Mouse (Mus musculus): ENCODE measurements around the gene Lrrc9. TPM values are rescaled to one million over a fixed set of nuclear protein-coding genes. Genes with fewer than 3 reads are reported as not detected.

The Lrrc9 gene
- polyA plus RNA-seq, 1 experiment from 2014 or later = 0.05 TPM

DNA sequence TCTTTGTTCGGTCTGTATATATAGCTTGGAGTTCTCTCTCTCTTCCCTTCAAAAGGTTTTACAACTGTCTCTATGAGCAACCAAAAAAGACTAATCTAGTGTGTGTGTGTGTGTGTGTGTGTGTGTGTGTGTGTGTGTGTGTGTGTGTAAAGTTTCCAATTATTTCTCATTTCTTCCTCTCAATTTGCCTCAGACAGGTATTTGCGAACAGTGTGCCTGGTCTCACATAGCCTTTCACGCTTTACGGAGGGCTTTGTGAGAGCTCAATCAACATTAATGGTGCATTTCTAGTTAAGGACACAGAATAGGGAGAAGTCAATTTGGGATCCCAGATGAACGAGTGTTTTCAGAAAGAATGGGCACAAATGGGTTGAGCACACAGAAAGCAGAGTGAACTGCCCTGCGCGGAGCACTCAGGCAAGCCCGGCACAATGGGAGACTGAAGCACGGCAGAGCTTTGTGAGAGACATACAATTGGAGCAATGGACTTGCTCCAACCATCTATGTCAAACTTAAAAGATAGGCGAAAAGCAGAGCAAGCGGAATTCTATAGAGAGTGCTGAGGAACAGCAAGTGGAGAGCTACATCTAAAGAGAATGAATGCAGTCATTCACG lies 76.6 kb downstream of the Lrrc9 start:
- TF ChIP-seq CTCF (IDR thresholded peaks at IDR 0.05; ENCODE audit: low read depth) = no peak

DNA sequence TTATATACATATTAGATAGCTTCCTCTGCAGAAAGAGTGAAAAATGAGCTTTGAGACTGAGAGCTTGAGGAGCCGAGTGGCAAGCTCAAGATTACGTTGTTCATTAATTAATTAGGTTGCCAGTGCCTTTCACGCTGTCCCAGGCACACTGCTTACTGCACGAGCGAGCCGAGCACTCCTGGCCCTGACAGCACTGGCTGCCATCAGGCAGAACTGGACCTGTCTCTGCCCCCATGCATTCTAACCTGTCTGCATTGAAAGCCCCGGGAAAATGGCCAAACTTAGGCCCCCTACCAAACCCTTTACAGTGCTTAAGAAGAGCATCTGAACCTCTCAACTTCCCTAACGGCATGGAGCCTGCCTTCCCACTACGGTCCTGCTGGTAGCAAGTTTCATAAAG lies 77.7 kb downstream of the Lrrc9 start:
- ATAC-seq = no peak
- Histone ChIP-seq H3K4me1 (replicated peaks; ENCODE audit: control insufficient read depth, insufficient read depth, low read length) (no peaks in the 10 kb centered on the region; the same call in 1 of the 2 replicates), H3K9ac (ENCODE audit: low read depth, low read length) (no peak overlapping the region), H3K27ac (ENCODE audit: low read depth, low read length) (no peak overlapping the region), H3K27me3 (replicated peaks; ENCODE audit: control insufficient read depth, insufficient read depth, low read length) (no peaks in the 10 kb centered on the region), H3K9me3 (ENCODE audit: control insufficient read depth) (no peaks in the 10 kb centered on the region), H3K4me2 (replicated peaks; ENCODE audit: low read depth) (no peak overlapping the region), H3K4me3 (ENCODE audit: low read depth, low read length) (no peak overlapping the region), H3K36me3 (ENCODE audit: control insufficient read depth, insufficient read depth) (no peaks in the 10 kb centered on the region)
- no peak for TF ChIP-seq CTCF (IDR thresholded peaks at IDR 0.05; ENCODE audit: low read depth)
- WGBS = 68% methylated on average over 9 of the region's 9 CpGs

More for the DNA sequence above, 76.6 kb downstream of the Lrrc9 start:
- no peaks in the 10 kb centered on the region; the same call in 1 of the 2 replicates for H3K4me1 ChIP-seq (replicated peaks; ENCODE audit: control insufficient read depth, insufficient read depth, low read length)
- H3K4me2 ChIP-seq (replicated peaks; ENCODE audit: low read depth) = no peak overlapping the region
- no peaks in the 10 kb centered on the region for H3K36me3 ChIP-seq (ENCODE audit: control insufficient read depth, insufficient read depth)
- no peak overlapping the region for H3K27ac ChIP-seq (ENCODE audit: low read depth, low read length)
- no peaks in the 10 kb centered on the region for H3K9me3 ChIP-seq (ENCODE audit: control insufficient read depth)
- H3K4me3 ChIP-seq (ENCODE audit: low read depth, low read length) = no peak overlapping the region
- H3K9ac ChIP-seq (ENCODE audit: low read depth, low read length) = no peak overlapping the region
- ATAC-seq = no peak
- no peaks in the 10 kb centered on the region for H3K27me3 ChIP-seq (replicated peaks; ENCODE audit: control insufficient read depth, insufficient read depth, low read length)
- WGBS = 89% methylated on average over 12 of the region's 12 CpGs

DNA sequence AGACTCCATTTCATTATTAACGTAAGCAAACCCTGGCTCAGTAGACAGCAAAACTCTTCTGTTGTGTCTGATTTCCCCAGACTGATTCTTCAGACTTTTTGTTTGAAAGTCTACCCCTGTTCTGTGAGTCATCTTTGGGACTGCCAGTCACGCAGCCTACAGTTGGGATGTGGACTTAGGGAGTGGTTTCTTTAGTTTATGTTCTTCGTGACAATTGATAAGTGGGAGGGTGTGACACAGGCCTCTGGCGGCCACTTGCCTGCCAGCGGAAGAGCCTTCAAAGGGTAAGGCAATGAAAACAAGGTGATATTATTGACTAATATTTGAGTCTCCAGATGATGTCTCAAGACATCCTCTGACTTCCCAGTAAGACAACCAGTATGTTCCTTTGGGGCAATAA lies 78.2 kb downstream of the Lrrc9 start:
- ATAC-seq = no peak
- WGBS = 34% methylated on average over 5 of the region's 5 CpGs
- no peak overlapping the region for H3K9ac ChIP-seq (ENCODE audit: low read depth, low read length)
- H3K4me2 ChIP-seq (replicated peaks; ENCODE audit: low read depth) = no peak overlapping the region
- no peaks in the 10 kb centered on the region for H3K36me3 ChIP-seq (ENCODE audit: control insufficient read depth, insufficient read depth)
- H3K4me3 ChIP-seq (ENCODE audit: low read depth, low read length) = no peak overlapping the region
- H3K9me3 ChIP-seq (ENCODE audit: control insufficient read depth) = no peaks in the 10 kb centered on the region
- no peak overlapping the region for H3K27ac ChIP-seq (ENCODE audit: low read depth, low read length)
- no peaks in the 10 kb centered on the region for H3K27me3 ChIP-seq (replicated peaks; ENCODE audit: control insufficient read depth, insufficient read depth, low read length)
- no peaks in the 10 kb centered on the region; the same call in 1 of the 2 replicates for H3K4me1 ChIP-seq (replicated peaks; ENCODE audit: control insufficient read depth, insufficient read depth, low read length)
- TF ChIP-seq CTCF (IDR thresholded peaks at IDR 0.05; ENCODE audit: low read depth) = no peak

- no peaks in the 10 kb centered on the region for H3K27me3 ChIP-seq (replicated peaks; ENCODE audit: control insufficient read depth, insufficient read depth, low read length)
- H3K4me1 ChIP-seq (replicated peaks; ENCODE audit: control insufficient read depth, insufficient read depth, low read length) = no peaks in the 10 kb centered on the region; the same call in 1 of the 2 replicates
- WGBS = 3% methylated on average over 2 of the region's 2 CpGs
- peak; percentile 92 for TF ChIP-seq CTCF (IDR thresholded peaks at IDR 0.05; ENCODE audit: low read depth)
- H3K9ac ChIP-seq (ENCODE audit: low read depth, low read length) = no peak overlapping the region
- no peaks in the 10 kb centered on the region for H3K9me3 ChIP-seq (ENCODE audit: control insufficient read depth)
- no peak overlapping the region for H3K4me3 ChIP-seq (ENCODE audit: low read depth, low read length)
- no peak for ATAC-seq
- H3K4me2 ChIP-seq (replicated peaks; ENCODE audit: low read depth) = no peak overlapping the region
- no peak overlapping the region for H3K27ac ChIP-seq (ENCODE audit: low read depth, low read length)
- no peaks in the 10 kb centered on the region for H3K36me3 ChIP-seq (ENCODE audit: control insufficient read depth, insufficient read depth)
Measured at GRCm38 (mm10) chr12:72520645-72521044, 79.0 kb downstream of the Lrrc9 start.

DNA sequence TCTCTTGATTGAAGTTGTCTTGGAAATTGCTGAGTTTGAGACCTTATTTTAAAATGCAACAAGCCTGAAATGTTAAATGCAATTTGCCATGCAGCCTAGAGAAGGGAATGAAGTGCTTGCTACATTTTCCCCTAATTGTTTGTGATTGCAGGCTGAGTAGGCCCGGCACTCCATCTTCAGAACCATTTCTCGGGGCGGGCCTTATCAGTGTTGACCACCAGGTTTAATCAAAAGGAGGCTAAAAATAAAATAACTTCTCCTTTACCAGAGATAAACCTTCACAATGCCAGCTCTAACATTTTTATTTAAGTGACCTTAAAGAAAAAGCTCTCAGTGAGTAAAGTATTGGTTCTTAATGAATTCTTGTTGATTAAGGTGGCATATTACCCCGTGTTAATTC lies 83.9 kb downstream of the Lrrc9 start:
- no peak overlapping the region for H3K4me2 ChIP-seq (replicated peaks; ENCODE audit: low read depth)
- H3K9me3 ChIP-seq (ENCODE audit: control insufficient read depth) = no peaks in the 10 kb centered on the region
- H3K9ac ChIP-seq (ENCODE audit: low read depth, low read length) = no peak overlapping the region
- H3K4me1 ChIP-seq (replicated peaks; ENCODE audit: control insufficient read depth, insufficient read depth, low read length) = no peaks in the 10 kb centered on the region
- TF ChIP-seq CTCF (IDR thresholded peaks at IDR 0.05; ENCODE audit: low read depth) = no peak
- no peak overlapping the region for H3K27ac ChIP-seq (ENCODE audit: low read depth, low read length)
- WGBS = 63% methylated on average over 4 of the region's 4 CpGs
- no peaks in the 10 kb centered on the region for H3K36me3 ChIP-seq (ENCODE audit: control insufficient read depth, insufficient read depth)
- H3K27me3 ChIP-seq (replicated peaks; ENCODE audit: control insufficient read depth, insufficient read depth, low read length) = no peaks in the 10 kb centered on the region
- H3K4me3 ChIP-seq (ENCODE audit: low read depth, low read length) = no peak overlapping the region
- ATAC-seq = no peak

GRCm38 (mm10) chr12:72532303-72532702 lies 90.6 kb downstream of the Lrrc9 start:
- no peaks in the 10 kb centered on the region for H3K4me1 ChIP-seq (replicated peaks; ENCODE audit: control insufficient read depth, insufficient read depth, low read length)
- no peak overlapping the region for H3K4me2 ChIP-seq (replicated peaks; ENCODE audit: low read depth)
- no peaks in the 10 kb centered on the region for H3K9me3 ChIP-seq (ENCODE audit: control insufficient read depth)
- TF ChIP-seq CTCF (IDR thresholded peaks at IDR 0.05; ENCODE audit: low read depth) = no peak
- WGBS = 81% methylated on average over 7 of the region's 7 CpGs
- ATAC-seq = no peak
- no peak overlapping the region for H3K27ac ChIP-seq (ENCODE audit: low read depth, low read length)
- no peak overlapping the region for H3K9ac ChIP-seq (ENCODE audit: low read depth, low read length)
- H3K4me3 ChIP-seq (ENCODE audit: low read depth, low read length) = no peak overlapping the region
- H3K36me3 ChIP-seq (ENCODE audit: control insufficient read depth, insufficient read depth) = no peaks in the 10 kb centered on the region
- H3K27me3 ChIP-seq (replicated peaks; ENCODE audit: control insufficient read depth, insufficient read depth, low read length) = no peaks in the 10 kb centered on the region
